ENCODE assay signal across 29 mouse cellular contexts in the genomic region with DNA sequence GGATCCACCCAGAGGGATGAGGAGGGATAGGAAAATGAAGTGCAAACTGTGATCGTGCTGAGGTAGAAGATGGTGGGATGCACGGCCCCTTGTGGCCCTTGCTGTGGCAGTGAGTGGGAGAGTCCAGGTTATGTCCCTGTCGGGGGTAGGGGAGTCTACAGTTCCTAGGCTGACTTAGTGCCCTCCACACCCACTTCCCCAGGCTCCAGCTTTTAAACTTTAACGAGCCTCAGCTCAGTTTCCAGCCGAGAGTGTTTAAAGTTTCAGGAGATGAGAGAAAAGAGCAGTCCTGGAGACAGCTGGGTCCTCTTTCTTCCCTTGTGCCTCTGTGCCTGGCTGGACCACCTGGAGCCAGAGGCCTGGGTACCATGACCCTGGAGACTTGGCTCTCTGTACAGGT. TPM values are rescaled to one million over a fixed set of nuclear protein-coding genes. Genes with fewer than 3 reads are reported as not detected.
DNase-seq lines count a peak whose midpoint lies in the region; ATAC-seq and TF ChIP-seq lines count a peak whose summit lies in the region.
"Had no signal": no experiment of that assay in that cellular context is flagged by ENCODE, and none has a peak within 500 bp of the region (broad histone marks: within the 10 kb centered on the region; RNA-seq: fewer than 3 reads in every experiment).

No protein-coding gene starts in this region.

- no peak overlapping the region for H3K27ac ChIP-seq in intestine, embryonic 15.5 days
- no peak overlapping the region for H3K27ac ChIP-seq in intestine, postnatal 0 days (ENCODE audit: low read depth, low read length)
- peak overlapping the region; percentile 36 for H3K27ac ChIP-seq in kidney, postnatal 0 days
- H3K27ac ChIP-seq in liver, embryonic 15.5 days (replicated peaks) = no peak overlapping the region; the same call in 1 of the 2 replicates
- no peak overlapping the region for H3K27ac ChIP-seq in liver, embryonic 12.5 days
- no peak overlapping the region for H3K27ac ChIP-seq in stomach, embryonic 16.5 days (ENCODE audit: low read length)
- no peak overlapping the region for H3K27ac ChIP-seq in forebrain, embryonic 15.5 days (replicated peaks)
- H3K27ac ChIP-seq: embryonic facial prominence, embryonic 12.5 days; forebrain, embryonic 10.5 days; heart, adult 2 months; heart, embryonic 13.5 days; hindbrain, embryonic 10.5 days; hindbrain, embryonic 15.5 days; macrophage; midbrain, embryonic 13.5 days; neural tube, embryonic 13.5 days had no signal

- no peak overlapping the region for H3K4me3 ChIP-seq in intestine, embryonic 15.5 days (replicated peaks)
- no peak overlapping the region for H3K4me3 ChIP-seq in intestine, postnatal 0 days (ENCODE audit: low read depth, low read length)
- H3K4me3 ChIP-seq in kidney, postnatal 0 days (replicated peaks; ENCODE audit: low read depth, low read length) = no peak overlapping the region
- no peak overlapping the region for H3K4me3 ChIP-seq in liver, embryonic 15.5 days (replicated peaks)
- H3K4me3 ChIP-seq in liver, embryonic 12.5 days = no peak overlapping the region
- H3K4me3 ChIP-seq in stomach, embryonic 16.5 days (replicated peaks; ENCODE audit: low read length) = no peak overlapping the region
- H3K4me3 ChIP-seq in forebrain, embryonic 15.5 days = no peak overlapping the region
- H3K4me3 ChIP-seq: embryonic facial prominence, embryonic 12.5 days; forebrain, embryonic 10.5 days; heart, adult 2 months; heart, embryonic 13.5 days; hindbrain, embryonic 10.5 days; hindbrain, embryonic 15.5 days; midbrain, embryonic 13.5 days; neural tube, embryonic 13.5 days had no signal

- no peak overlapping the region for H3K9ac ChIP-seq in intestine, embryonic 15.5 days
- H3K9ac ChIP-seq in intestine, postnatal 0 days (ENCODE audit: low read depth, low read length) = no peak overlapping the region
- no peak overlapping the region for H3K9ac ChIP-seq in kidney, postnatal 0 days (ENCODE audit: low read depth, low read length)
- no peak overlapping the region for H3K9ac ChIP-seq in liver, embryonic 15.5 days
- H3K9ac ChIP-seq in liver, embryonic 12.5 days = no peak overlapping the region
- no peak overlapping the region for H3K9ac ChIP-seq in stomach, embryonic 16.5 days (ENCODE audit: low read length)
- H3K9ac ChIP-seq in forebrain, embryonic 15.5 days (replicated peaks) = no peak overlapping the region
- H3K9ac ChIP-seq: embryonic facial prominence, embryonic 12.5 days; forebrain, postnatal 0 days; heart, embryonic 13.5 days; hindbrain, embryonic 15.5 days; midbrain, embryonic 13.5 days; neural tube, embryonic 13.5 days had no signal

- no peaks in the 10 kb centered on the region for H3K36me3 ChIP-seq in intestine, embryonic 15.5 days
- peaks cover 8% of the 10 kb centered on the region; the same call in 1 of the 2 replicates for H3K36me3 ChIP-seq in intestine, postnatal 0 days (ENCODE audit: control insufficient read depth, insufficient read depth)
- 0 out of 2 replicates have a peak, but pooled peaks cover 3% of the 10 kb centered on the region for H3K36me3 ChIP-seq in kidney, postnatal 0 days (ENCODE audit: insufficient read depth, low read length)
- H3K36me3 ChIP-seq in liver, embryonic 15.5 days (replicated peaks) = peaks cover 24% of the 10 kb centered on the region; the same call in 1 of the 2 replicates
- H3K36me3 ChIP-seq in liver, embryonic 12.5 days = peaks cover 47% of the 10 kb centered on the region
- H3K36me3 ChIP-seq in stomach, embryonic 16.5 days (ENCODE audit: control insufficient read depth, insufficient read depth, low read length) = no peaks in the 10 kb centered on the region
- no peaks in the 10 kb centered on the region for H3K36me3 ChIP-seq in forebrain, embryonic 15.5 days
- H3K36me3 ChIP-seq: embryonic facial prominence, embryonic 12.5 days; forebrain, embryonic 10.5 days; G1E; heart, embryonic 13.5 days; hindbrain, embryonic 10.5 days; hindbrain, embryonic 15.5 days; midbrain, embryonic 13.5 days; neural tube, embryonic 13.5 days had no signal

- 52% methylated on average over 5 of the region's 5 CpGs for WGBS in intestine, embryonic 15.5 days
- WGBS in intestine, postnatal 0 days = 40% methylated on average over 5 of the region's 5 CpGs
- 33% methylated on average over 5 of the region's 5 CpGs for WGBS in kidney, postnatal 0 days
- 51% methylated on average over 5 of the region's 5 CpGs for WGBS in liver, embryonic 15.5 days (ENCODE audit: insufficient replicate concordance)
- 61% methylated on average over 5 of the region's 5 CpGs for WGBS in liver, embryonic 12.5 days (ENCODE audit: insufficient replicate concordance)
- WGBS in stomach, embryonic 16.5 days = 49% methylated on average over 5 of the region's 5 CpGs
- 49% methylated on average over 5 of the region's 5 CpGs for WGBS in forebrain, embryonic 15.5 days

- TF ChIP-seq CTCF in intestine, postnatal 0 days (IDR thresholded peaks at IDR 0.05; ENCODE audit: low read depth) = no peak
- no peak for TF ChIP-seq CTCF in kidney, postnatal 0 days (IDR thresholded peaks at IDR 0.05; ENCODE audit: low read depth)

- peak overlapping the region; percentile 30 for H3K4me2 ChIP-seq in intestine, embryonic 15.5 days (replicated peaks)
- no peak overlapping the region for H3K4me2 ChIP-seq in intestine, postnatal 0 days (replicated peaks; ENCODE audit: low read depth)
- no peak overlapping the region for H3K4me2 ChIP-seq in kidney, postnatal 0 days (ENCODE audit: low read length)
- 0 out of 2 replicates have a peak overlapping the region, but pooled peaks have one; percentile 33 for H3K4me2 ChIP-seq in liver, embryonic 15.5 days
- no peak overlapping the region for H3K4me2 ChIP-seq in liver, embryonic 12.5 days
- 0 out of 2 replicates have a peak overlapping the region, but pooled peaks have one; percentile 29 for H3K4me2 ChIP-seq in stomach, embryonic 16.5 days (ENCODE audit: low read depth, low read length)
- H3K4me2 ChIP-seq in forebrain, embryonic 15.5 days (replicated peaks) = no peak overlapping the region
- H3K4me2 ChIP-seq: embryonic facial prominence, embryonic 12.5 days; heart, embryonic 13.5 days; hindbrain, embryonic 15.5 days; midbrain, embryonic 13.5 days; neural tube, embryonic 13.5 days had no signal

- H3K9me3 ChIP-seq in intestine, embryonic 15.5 days = no peaks in the 10 kb centered on the region
- H3K9me3 ChIP-seq in intestine, postnatal 0 days (ENCODE audit: control insufficient read depth) = no peaks in the 10 kb centered on the region
- no peaks in the 10 kb centered on the region for H3K9me3 ChIP-seq in kidney, postnatal 0 days (replicated peaks; ENCODE audit: low read length)
- H3K9me3 ChIP-seq in liver, embryonic 15.5 days (replicated peaks) = no peaks in the 10 kb centered on the region
- H3K9me3 ChIP-seq in liver, embryonic 12.5 days (replicated peaks) = no peaks in the 10 kb centered on the region
- H3K9me3 ChIP-seq in stomach, embryonic 16.5 days (replicated peaks; ENCODE audit: control insufficient read depth, low read length) = no peaks in the 10 kb centered on the region
- H3K9me3 ChIP-seq in forebrain, embryonic 15.5 days = no peaks in the 10 kb centered on the region
- H3K9me3 ChIP-seq: embryonic facial prominence, embryonic 12.5 days; forebrain, embryonic 10.5 days; G1E; heart, embryonic 13.5 days; hindbrain, embryonic 10.5 days; hindbrain, embryonic 15.5 days; midbrain, embryonic 13.5 days; neural tube, embryonic 13.5 days had no signal

- no peak for DNase-seq in kidney, postnatal 0 days (ENCODE audit: low spot score)
- no peak for DNase-seq in kidney, adult 8-10 months
- DNase-seq: adrenal gland, postnatal 10 days; cerebellum, adult 11 months; cerebellum, adult 9-11 months; embryo, embryonic 11 days; forebrain, postnatal 0 days; heart, adult 2 months; heart, postnatal 10 days; layer of hippocampus, adult 9-11 months; lung, adult 2 months; lung, postnatal 10 days; thymus, postnatal 14 days had no signal

- no peaks in the 10 kb centered on the region for H3K27me3 ChIP-seq in intestine, embryonic 15.5 days (replicated peaks)
- H3K27me3 ChIP-seq in intestine, postnatal 0 days (replicated peaks; ENCODE audit: control insufficient read depth, insufficient read depth, low read length) = no peaks in the 10 kb centered on the region
- no peaks in the 10 kb centered on the region for H3K27me3 ChIP-seq in kidney, postnatal 0 days (ENCODE audit: insufficient read depth, low read length)
- no peaks in the 10 kb centered on the region for H3K27me3 ChIP-seq in liver, embryonic 15.5 days
- H3K27me3 ChIP-seq in liver, embryonic 12.5 days (replicated peaks) = peaks cover 4% of the 10 kb centered on the region
- H3K27me3 ChIP-seq in stomach, embryonic 16.5 days (ENCODE audit: control insufficient read depth, insufficient read depth, low read length) = no peaks in the 10 kb centered on the region
- no peaks in the 10 kb centered on the region for H3K27me3 ChIP-seq in forebrain, embryonic 15.5 days

- peaks cover 37% of the 10 kb centered on the region for H3K4me1 ChIP-seq in intestine, embryonic 15.5 days (replicated peaks)
- H3K4me1 ChIP-seq in intestine, postnatal 0 days (replicated peaks; ENCODE audit: control insufficient read depth, insufficient read depth, low read length) = peaks cover 12% of the 10 kb centered on the region; the same call in 1 of the 2 replicates
- peaks cover 14% of the 10 kb centered on the region for H3K4me1 ChIP-seq in kidney, postnatal 0 days (replicated peaks; ENCODE audit: insufficient read depth, low read length)
- peaks cover 82% of the 10 kb centered on the region for H3K4me1 ChIP-seq in liver, embryonic 15.5 days (replicated peaks)
- peaks cover 59% of the 10 kb centered on the region for H3K4me1 ChIP-seq in liver, embryonic 12.5 days
- peaks cover 43% of the 10 kb centered on the region for H3K4me1 ChIP-seq in stomach, embryonic 16.5 days (ENCODE audit: control insufficient read depth, insufficient read depth, low read length)
- peaks cover 17% of the 10 kb centered on the region for H3K4me1 ChIP-seq in forebrain, embryonic 15.5 days

- ATAC-seq in intestine, embryonic 15.5 days = no peak
- no peak for ATAC-seq in intestine, postnatal 0 days
- ATAC-seq in kidney, postnatal 0 days (replicated peaks; ENCODE audit: low FRiP score, low read depth) = no peak
- ATAC-seq in liver, embryonic 15.5 days (ENCODE audit: insufficient read depth) = no peak
- no peak for ATAC-seq in liver, embryonic 12.5 days
- no peak for ATAC-seq in stomach, embryonic 16.5 days (ENCODE audit: insufficient read depth, low FRiP score)
- ATAC-seq in forebrain, embryonic 15.5 days (replicated peaks) = no peak
- ATAC-seq: forebrain, postnatal 0 days; inflammation-experienced regulatory T-cells, adult 6 months; midbrain, embryonic 13.5 days had no signal

RNA-seq across cellular contexts. Expression of gene Stard10, which starts 10.4 kb away (rescaled TPM):
- 111 and 125 TPM in 2 replicates for polyA plus RNA-seq in intestine, embryonic 15.5 days (2015; fragmentation: Nextera tagmentation; extraction: Ambion mirVana)
- 63.7 and 71.7 TPM in 2 replicates for polyA plus RNA-seq in intestine, postnatal 0 days (2015; fragmentation: Nextera tagmentation; extraction: Ambion mirVana)
- polyA plus RNA-seq in kidney, postnatal 0 days (2015; fragmentation: Nextera tagmentation; extraction: Ambion mirVana) = 74.1 and 74.6 TPM in 2 replicates
- 122 and 143 TPM in 2 replicates for polyA plus RNA-seq in liver, embryonic 15.5 days (2015; fragmentation: Nextera tagmentation; extraction: Ambion mirVana)
- polyA plus RNA-seq in liver, embryonic 12.5 days (2016; fragmentation: Nextera tagmentation; extraction: Ambion mirVana) = 76.9 and 79.5 TPM in 2 replicates
- polyA plus RNA-seq in stomach, embryonic 16.5 days (2015; fragmentation: Nextera tagmentation; extraction: Ambion mirVana) = 95.6 and 106 TPM in 2 replicates
- polyA plus RNA-seq in forebrain, embryonic 15.5 days (2015; fragmentation: Nextera tagmentation; extraction: Ambion mirVana) = 5.8 and 8.0 TPM in 2 replicates

RNA-seq across cellular contexts. Expression of gene Arap1, which starts 20.6 kb away (rescaled TPM):
- polyA plus RNA-seq in intestine, embryonic 15.5 days (2015; fragmentation: Nextera tagmentation; extraction: Ambion mirVana) = 56.3 and 58.4 TPM in 2 replicates
- 31.2 and 35.3 TPM in 2 replicates for polyA plus RNA-seq in intestine, postnatal 0 days (2015; fragmentation: Nextera tagmentation; extraction: Ambion mirVana)
- 65.8 and 70.4 TPM in 2 replicates for polyA plus RNA-seq in kidney, postnatal 0 days (2015; fragmentation: Nextera tagmentation; extraction: Ambion mirVana)
- 14.5 and 19.8 TPM in 2 replicates for polyA plus RNA-seq in liver, embryonic 15.5 days (2015; fragmentation: Nextera tagmentation; extraction: Ambion mirVana)
- polyA plus RNA-seq in liver, embryonic 12.5 days (2016; fragmentation: Nextera tagmentation; extraction: Ambion mirVana) = 20.5 and 24.6 TPM in 2 replicates
- polyA plus RNA-seq in stomach, embryonic 16.5 days (2015; fragmentation: Nextera tagmentation; extraction: Ambion mirVana) = 105 and 111 TPM in 2 replicates
- 6.0 and 7.0 TPM in 2 replicates for polyA plus RNA-seq in forebrain, embryonic 15.5 days (2015; fragmentation: Nextera tagmentation; extraction: Ambion mirVana)

RNA-seq across cellular contexts. Expression of gene Atg16l2, which starts 25.2 kb away (rescaled TPM):
- 14.3 and 16.1 TPM in 2 replicates for polyA plus RNA-seq in intestine, embryonic 15.5 days (2015; fragmentation: Nextera tagmentation; extraction: Ambion mirVana)
- 5.2 and 6.2 TPM in 2 replicates for polyA plus RNA-seq in intestine, postnatal 0 days (2015; fragmentation: Nextera tagmentation; extraction: Ambion mirVana)
- polyA plus RNA-seq in kidney, postnatal 0 days (2015; fragmentation: Nextera tagmentation; extraction: Ambion mirVana) = 16.0 and 17.0 TPM in 2 replicates
- polyA plus RNA-seq in liver, embryonic 15.5 days (2015; fragmentation: Nextera tagmentation; extraction: Ambion mirVana) = 5.2 and 5.9 TPM in 2 replicates
- polyA plus RNA-seq in liver, embryonic 12.5 days (2016; fragmentation: Nextera tagmentation; extraction: Ambion mirVana) = 4.7 and 5.7 TPM in 2 replicates
- polyA plus RNA-seq in stomach, embryonic 16.5 days (2015; fragmentation: Nextera tagmentation; extraction: Ambion mirVana) = 19.6 and 20.0 TPM in 2 replicates
- polyA plus RNA-seq in forebrain, embryonic 15.5 days (2015; fragmentation: Nextera tagmentation; extraction: Ambion mirVana) = 23.4 and 23.7 TPM in 2 replicates

Comparison
In these comparisons a context has a peak if more than half of its experiments do, and no peak if none do; other contexts are left out.
1. H3K4me2 ChIP-seq: peak in intestine, embryonic 15.5 days (single experiment), liver, embryonic 15.5 days (single experiment) and stomach, embryonic 16.5 days (single experiment); none in intestine, postnatal 0 days (single experiment), kidney, postnatal 0 days (single experiment), liver, embryonic 12.5 days (single experiment) and forebrain, embryonic 15.5 days (single experiment).